Mouse (Mus musculus): Measurements from ENCODE around the gene Trim58. TPM values are rescaled to one million over a fixed set of nuclear protein-coding genes. Genes with fewer than 3 reads are reported as not detected.

Trim58 gene
- total and polyA plus RNA-seq, 3 experiments = not detected

GRCm38 (mm10) chr11:58618369-58618768, 21.9 kb upstream of the Trim58 start:
- H3K9me3 ChIP-seq (replicated peaks; ENCODE audit: low read length) = no peaks in the 10 kb centered on the region
- H3K4me1 ChIP-seq (ENCODE audit: control insufficient read depth in 1 of 2, insufficient read depth in 2 of 2) = no peaks in the 10 kb centered on the region
- no peaks in the 10 kb centered on the region for H3K36me3 ChIP-seq (replicated peaks in 1 of 2; ENCODE audit: control insufficient read depth in 1 of 2, insufficient read depth in 1 of 2, low read length in 1 of 2)
- no peak overlapping the region for H3K9ac ChIP-seq (ENCODE audit: insufficient read depth, low read depth)
- dilution Hi-C loops (cut with MboI; ENCODE audit: extremely low pct_ligation_motif_present, extremely low pct_unique_long_range_greater_than_20kb, low sequenced_read_pairs) = no loop called here
- no peak overlapping the region; the same call in 1 of the 2 replicates for H3K4me2 ChIP-seq (ENCODE audit: insufficient read depth, low read depth, poor library complexity, severe bottlenecking)
- in situ Hi-C loops (cut with MboI; ENCODE audit: low pct_ligation_motif_present, low pct_unique_long_range_greater_than_20kb, low sequenced_read_pairs) = no loop called here
- H3K79me2 ChIP-seq (replicated peaks; ENCODE audit: control insufficient read depth, extremely low read depth, insufficient read depth, poor library complexity, severe bottlenecking) = no peaks in the 10 kb centered on the region
- H3K4me3 ChIP-seq (replicated peaks in 1 of 3; ENCODE audit: low read depth in 2 of 3, low read length in 2 of 3, poor library complexity in 1 of 3) = no peak overlapping the region
- DNase-seq (ENCODE audit: extremely low read depth) = no peak
- H3K27ac ChIP-seq (ENCODE audit: insufficient read depth, low read depth) = no peak overlapping the region
- H3K27me3 ChIP-seq (replicated peaks) = peaks cover 97% of the 10 kb centered on the region
- TF ChIP-seq BHLHE40 (IDR thresholded peaks at IDR 0.05; ENCODE audit: low read depth, low read length) = no peak
- no peak for TF ChIP-seq MYC (IDR thresholded peaks at IDR 0.05; ENCODE audit: low read depth, low read length)
- no peak for TF ChIP-seq HCFC1 (IDR thresholded peaks at IDR 0.05; ENCODE audit: low read depth, low read length)
- TF ChIP-seq CHD1 (IDR thresholded peaks at IDR 0.05; ENCODE audit: low read depth, low read length) = no peak
- TF ChIP-seq MEF2A (IDR thresholded peaks at IDR 0.05; ENCODE audit: borderline replicate concordance, low read depth, low read length) = no peak
- no peak for TF ChIP-seq ETS1 (conservative IDR thresholded peaks at IDR 0.05; ENCODE audit: low read depth, low read length)
- no peak for TF ChIP-seq TCF12 (IDR thresholded peaks at IDR 0.05; ENCODE audit: low read depth, low read length)
- TF ChIP-seq NRF1 (IDR thresholded peaks at IDR 0.05; ENCODE audit: low read depth, low read length) = no peak
- TF ChIP-seq UBTF (IDR thresholded peaks at IDR 0.05; ENCODE audit: low read depth, low read length) = no peak
- no peak for TF ChIP-seq POLR2A (IDR thresholded peaks at IDR 0.05; ENCODE audit: low read depth, low read length)
- TF ChIP-seq CHD2 (IDR thresholded peaks at IDR 0.05; ENCODE audit: low read length) = no peak
- TF ChIP-seq EP300 (IDR thresholded peaks at IDR 0.05; ENCODE audit: low read length) = no peak
- no peak for TF ChIP-seq GABPA (IDR thresholded peaks at IDR 0.05; ENCODE audit: insufficient replicate concordance, low read depth, low read length)
- no peak for TF ChIP-seq MAFK (IDR thresholded peaks at IDR 0.05; ENCODE audit: insufficient replicate concordance, low read length)
- no peak for TF ChIP-seq KAT2A (IDR thresholded peaks at IDR 0.05; ENCODE audit: insufficient replicate concordance, low read length)
- no peak for TF ChIP-seq USF2 (conservative IDR thresholded peaks at IDR 0.05; ENCODE audit: low read depth, low read length)
- no peak for TF ChIP-seq ZC3H11A (IDR thresholded peaks at IDR 0.05; ENCODE audit: low read depth, low read length)
- no peak for TF ChIP-seq ZMIZ1 (IDR thresholded peaks at IDR 0.05; ENCODE audit: low read depth, low read length)
- TF ChIP-seq MAX (IDR thresholded peaks at IDR 0.05; ENCODE audit: low read length) = no peak
- TF ChIP-seq ZNF384 (IDR thresholded peaks at IDR 0.05; ENCODE audit: low read depth, low read length) = no peak

GRCm38 (mm10) chr11:58618793-58619192, 21.5 kb upstream of the Trim58 start:
- no peak for DNase-seq (ENCODE audit: extremely low read depth)
- no peak overlapping the region for H3K27ac ChIP-seq (ENCODE audit: insufficient read depth, low read depth)
- peaks cover 98% of the 10 kb centered on the region for H3K27me3 ChIP-seq (replicated peaks)
- H3K4me3 ChIP-seq (replicated peaks in 1 of 3; ENCODE audit: low read depth in 2 of 3, low read length in 2 of 3, poor library complexity in 1 of 3) = no peak overlapping the region
- no peaks in the 10 kb centered on the region for H3K36me3 ChIP-seq (replicated peaks in 1 of 2; ENCODE audit: control insufficient read depth in 1 of 2, insufficient read depth in 1 of 2, low read length in 1 of 2)
- H3K9ac ChIP-seq (ENCODE audit: insufficient read depth, low read depth) = no peak overlapping the region
- no peaks in the 10 kb centered on the region for H3K79me2 ChIP-seq (replicated peaks; ENCODE audit: control insufficient read depth, extremely low read depth, insufficient read depth, poor library complexity, severe bottlenecking)
- dilution Hi-C loops (cut with MboI; ENCODE audit: extremely low pct_ligation_motif_present, extremely low pct_unique_long_range_greater_than_20kb, low sequenced_read_pairs) = no loop called here
- in situ Hi-C loops (cut with MboI; ENCODE audit: low pct_ligation_motif_present, low pct_unique_long_range_greater_than_20kb, low sequenced_read_pairs) = no loop called here
- H3K4me2 ChIP-seq (ENCODE audit: insufficient read depth, low read depth, poor library complexity, severe bottlenecking) = no peak overlapping the region; the same call in 1 of the 2 replicates
- H3K9me3 ChIP-seq (replicated peaks; ENCODE audit: low read length) = no peaks in the 10 kb centered on the region
- TF ChIP-seq MEF2A (IDR thresholded peaks at IDR 0.05; ENCODE audit: borderline replicate concordance, low read depth, low read length) (no peak), GABPA (IDR thresholded peaks at IDR 0.05; ENCODE audit: insufficient replicate concordance, low read depth, low read length) (no peak), MXI1 (IDR thresholded peaks at IDR 0.05; ENCODE audit: low read depth, low read length) (no peak), BHLHE40 (IDR thresholded peaks at IDR 0.05; ENCODE audit: low read depth, low read length) (no peak), IRF4 (IDR thresholded peaks at IDR 0.05; ENCODE audit: low read depth, low read length) (no peak), EP300 (IDR thresholded peaks at IDR 0.05; ENCODE audit: low read length) (no peak), TBP (conservative IDR thresholded peaks at IDR 0.05; ENCODE audit: low read depth, low read length) (no peak), ELF1 (IDR thresholded peaks at IDR 0.05; ENCODE audit: low read depth, low read length) (no peak), RAD21 (IDR thresholded peaks at IDR 0.05; ENCODE audit: low read depth, low read length) (no peak), MAX (IDR thresholded peaks at IDR 0.05; ENCODE audit: low read length) (no peak), CHD1 (IDR thresholded peaks at IDR 0.05; ENCODE audit: low read depth, low read length) (no peak), MAZ (IDR thresholded peaks at IDR 0.05; ENCODE audit: low read depth, low read length) (no peak), ZKSCAN1 (IDR thresholded peaks at IDR 0.05; ENCODE audit: borderline replicate concordance, low read depth, low read length) (no peak), CTCF (conservative IDR thresholded peaks at IDR 0.05 in 1 of 2, IDR thresholded peaks at IDR 0.05 in 1 of 2; ENCODE audit: low read depth in 2 of 2, low read length in 2 of 2) (no peak), E2F4 (IDR thresholded peaks at IDR 0.05; ENCODE audit: insufficient replicate concordance, low read depth, low read length) (no peak), ETS1 (conservative IDR thresholded peaks at IDR 0.05; ENCODE audit: low read depth, low read length) (no peak), MAFK (IDR thresholded peaks at IDR 0.05; ENCODE audit: insufficient replicate concordance, low read length) (no peak)
- H3K4me1 ChIP-seq (ENCODE audit: control insufficient read depth in 1 of 2, insufficient read depth in 2 of 2) = no peaks in the 10 kb centered on the region
